Mouse (Mus musculus): ENCODE measurements around the gene Grsf1.

- TF ChIP-seq CTCF (IDR thresholded peaks at IDR 0.05; ENCODE audit: low read depth, low read length) (no peak), POLR2A (IDR thresholded peaks at IDR 0.05; ENCODE audit: borderline replicate concordance, low read depth, low read length) (no peak)
Measured at GRCm38 (mm10) chr5:88684226-88684625, 8.3 kb upstream of the Grsf1 start.
